ENCODE assay signal across 8 mouse cellular contexts in the genomic region with DNA sequence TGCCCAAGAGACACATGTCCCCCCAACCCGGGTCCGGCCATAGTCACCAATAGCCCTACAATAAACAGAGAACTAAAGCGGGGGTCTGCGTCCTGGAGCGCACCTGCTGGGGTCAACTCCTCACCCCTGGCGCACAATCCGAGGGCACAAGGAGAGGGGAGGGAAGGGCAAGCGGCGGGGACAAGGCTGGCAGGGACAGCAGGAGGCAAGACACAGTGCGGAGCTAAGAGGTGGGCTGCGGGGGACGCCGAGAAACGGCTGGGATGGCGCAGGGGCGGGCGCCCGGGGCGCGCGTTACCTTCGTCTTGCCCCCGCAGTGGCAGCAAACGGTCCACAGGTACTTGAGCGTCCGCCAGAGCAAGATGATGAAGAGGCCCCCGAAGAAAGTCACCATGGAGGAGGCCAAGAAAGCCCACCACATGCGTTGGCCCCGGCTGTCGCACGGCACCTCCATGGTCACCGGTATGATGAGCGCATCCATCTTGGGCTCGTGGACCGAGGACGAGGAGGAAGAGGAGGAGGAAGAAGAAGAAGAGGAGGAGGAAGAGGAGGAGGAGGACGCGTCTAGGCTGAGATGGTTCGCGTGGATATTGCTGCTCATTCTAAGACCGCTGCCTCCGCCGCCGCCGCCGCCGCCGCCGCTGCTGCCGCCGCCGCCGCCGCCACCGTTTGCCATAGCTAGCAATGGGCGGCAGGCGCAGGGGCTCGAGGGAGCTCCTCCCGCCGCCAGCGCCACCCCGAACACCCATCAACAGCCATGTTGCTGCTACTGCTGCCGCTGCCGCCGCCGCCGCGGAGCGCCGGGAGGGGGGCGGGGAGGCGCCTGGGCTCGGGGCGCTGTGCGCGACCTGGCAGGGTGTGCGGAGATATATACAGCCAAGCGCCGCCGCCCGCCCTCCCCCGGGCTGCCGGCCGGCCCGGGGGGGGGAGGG. TPM values are rescaled to one million over a fixed set of nuclear protein-coding genes. Genes with fewer than 3 reads are reported as not detected.
DNase-seq lines count a peak whose midpoint lies in the region; ATAC-seq and TF ChIP-seq lines count a peak whose summit lies in the region.

No protein-coding gene starts in this region.

- H3K27ac ChIP-seq in forebrain, embryonic 16.5 days (ENCODE audit: low read length), result peak overlapping the region; percentile 90
- H3K27ac ChIP-seq in intestine, embryonic 14.5 days (ENCODE audit: low read depth), result no peak overlapping the region
- H3K27ac ChIP-seq in midbrain, embryonic 11.5 days (ENCODE audit: low read depth, low read length), result 0 out of 2 replicates have a peak overlapping the region, but pooled peaks have one; percentile 25
- H3K27ac ChIP-seq in small intestine, adult 2 months (ENCODE audit: insufficient read depth, low read depth, low read length), result no peak overlapping the region

- peaks cover 13% of the 10 kb centered on the region for H3K4me1 ChIP-seq in forebrain, embryonic 16.5 days (replicated peaks; ENCODE audit: control insufficient read depth, insufficient read depth, low read length)
- no peaks in the 10 kb centered on the region; the same call in 1 of the 2 replicates for H3K4me1 ChIP-seq in intestine, embryonic 14.5 days (replicated peaks; ENCODE audit: control insufficient read depth, insufficient read depth, low read length)
- H3K4me1 ChIP-seq in midbrain, embryonic 11.5 days (ENCODE audit: control insufficient read depth, insufficient read depth, low read length), result peaks cover 3% of the 10 kb centered on the region; the same call in 1 of the 2 replicates
- H3K4me1 ChIP-seq in small intestine, adult 2 months (ENCODE audit: control insufficient read depth, insufficient read depth, insufficient read length, low read length), result no peaks in the 10 kb centered on the region; the same call in 1 of the 2 replicates

- H3K36me3 ChIP-seq in forebrain, embryonic 16.5 days (ENCODE audit: control insufficient read depth, insufficient read depth), result no peaks in the 10 kb centered on the region
- H3K36me3 ChIP-seq in intestine, embryonic 14.5 days (ENCODE audit: control insufficient read depth, insufficient read depth, low read length), result no peaks in the 10 kb centered on the region
- H3K36me3 ChIP-seq in midbrain, embryonic 11.5 days (ENCODE audit: control insufficient read depth, insufficient read depth, low read length), result no peaks in the 10 kb centered on the region
- no peaks in the 10 kb centered on the region for H3K36me3 ChIP-seq in small intestine, adult 2 months (ENCODE audit: control insufficient read depth, insufficient read depth, low read length)

- H3K9ac ChIP-seq in forebrain, embryonic 16.5 days (replicated peaks; ENCODE audit: low read depth, low read length), result peak overlapping the region; percentile 84
- H3K9ac ChIP-seq in intestine, embryonic 14.5 days (ENCODE audit: low read length), result peak overlapping the region; percentile 56
- peak overlapping the region; percentile 69 for H3K9ac ChIP-seq in midbrain, embryonic 11.5 days (ENCODE audit: low read length)

- TF ChIP-seq POLR2A in brain, embryonic 14.5 days (IDR thresholded peaks at IDR 0.05; ENCODE audit: borderline replicate concordance, extremely low read depth, insufficient read depth, insufficient read length, poor library complexity, severe bottlenecking), result no peak
- TF ChIP-seq POLR2A in small intestine, adult 2 months (IDR thresholded peaks at IDR 0.05; ENCODE audit: low read depth, low read length), result no peak

- peak overlapping the region; percentile 79 for H3K4me3 ChIP-seq in forebrain, embryonic 16.5 days (replicated peaks; ENCODE audit: low read length)
- peak overlapping the region; percentile 69 for H3K4me3 ChIP-seq in intestine, embryonic 14.5 days (ENCODE audit: low read depth, low read length)
- H3K4me3 ChIP-seq in midbrain, embryonic 11.5 days (ENCODE audit: low read depth, low read length), result peak overlapping the region; percentile 77
- peak overlapping the region; percentile 56 for H3K4me3 ChIP-seq in small intestine, adult 2 months (ENCODE audit: low read depth, low read length)

- intact Hi-C loops in left cerebral cortex, postnatal 10 days (cut with DNase I), result loop anchor here (2.0 to 10.0 kb wide), 4 partner anchors 109 to 421 kb away; no protein-coding TSS in a partner anchor

- no peaks in the 10 kb centered on the region for H3K9me3 ChIP-seq in forebrain, embryonic 16.5 days (ENCODE audit: control insufficient read depth, low read length)
- no peaks in the 10 kb centered on the region for H3K9me3 ChIP-seq in intestine, embryonic 14.5 days (ENCODE audit: control insufficient read depth, low read length)
- H3K9me3 ChIP-seq in midbrain, embryonic 11.5 days (ENCODE audit: control insufficient read depth, low read length), result no peaks in the 10 kb centered on the region

- no peak for TF ChIP-seq CTCF in brain, embryonic 14.5 days (IDR thresholded peaks at IDR 0.05; ENCODE audit: borderline replicate concordance, extremely low read depth, insufficient read depth, insufficient read length)
- no peak for TF ChIP-seq CTCF in small intestine, adult 2 months (IDR thresholded peaks at IDR 0.05; ENCODE audit: extremely low read depth, insufficient read length, insufficient replicate concordance, low read depth, low read length)

- peaks cover 22% of the 10 kb centered on the region for H3K27me3 ChIP-seq in forebrain, embryonic 16.5 days (replicated peaks; ENCODE audit: control insufficient read depth, insufficient read depth, low read length)
- H3K27me3 ChIP-seq in intestine, embryonic 14.5 days (replicated peaks; ENCODE audit: control insufficient read depth, insufficient read depth, low read length), result peaks cover 75% of the 10 kb centered on the region
- peaks cover 51% of the 10 kb centered on the region for H3K27me3 ChIP-seq in midbrain, embryonic 11.5 days (ENCODE audit: control insufficient read depth, insufficient read depth, low read length)
- peaks cover 21% of the 10 kb centered on the region for H3K27me3 ChIP-seq in small intestine, adult 2 months (ENCODE audit: control insufficient read depth, insufficient read depth, low read length)

- peak overlapping the region; percentile 64 for H3K4me2 ChIP-seq in forebrain, embryonic 16.5 days (ENCODE audit: low read length)
- H3K4me2 ChIP-seq in intestine, embryonic 14.5 days (ENCODE audit: low read length), result peak overlapping the region; percentile 94
- H3K4me2 ChIP-seq in midbrain, embryonic 11.5 days, result peak overlapping the region; percentile 95

- peak; percentile 82 for ATAC-seq in forebrain, embryonic 16.5 days
- ATAC-seq in intestine, embryonic 14.5 days (replicated peaks; ENCODE audit: low FRiP score, low TSS enrichment, low read depth), result peak; percentile 43; the same call in 1 of the 2 replicates
- peak; percentile 64 for ATAC-seq in midbrain, embryonic 11.5 days (ENCODE audit: low FRiP score)
- ATAC-seq in inflammation-experienced regulatory T-cells, adult 6 months, result no peak

- peak; percentile 48 for DNase-seq in Muller cell, postnatal 12 days (ENCODE audit: inconsistent ontology term)
- peak; percentile 77 for DNase-seq in brain, embryonic 14.5 days (ENCODE audit: low read depth)
- DNase-seq in intestine, embryonic 14.5 days (ENCODE audit: low spot score), result peak; percentile 74
- peak; percentile 59 to 73 for DNase-seq in left cerebral cortex, postnatal 10 days (ENCODE audit: extremely low spot score in 1 of 2, low spot score in 2 of 2)
- peak; percentile 95 for DNase-seq in midbrain, embryonic 11.5 days (ENCODE audit: low spot score, missing footprints)

- under 1% methylated on average over 56 of the region's 85 CpGs for WGBS in forebrain, embryonic 16.5 days
- 2% methylated on average over 57 of the region's 85 CpGs for WGBS in intestine, embryonic 14.5 days
- under 1% methylated on average over 63 of the region's 85 CpGs for WGBS in midbrain, embryonic 11.5 days
- WGBS in small intestine, adult 2 months, result 2% methylated on average over 71 of the region's 85 CpGs

RNA-seq across cellular contexts. Expression of gene Kcnma1, which starts 10.6 kb away (rescaled TPM):
- 10.6 and 18.3 TPM in 2 replicates for polyA plus RNA-seq in brain, embryonic 14.5 days (2012; rRNA removed)
- polyA plus RNA-seq in forebrain, embryonic 16.5 days (2015; fragmentation: Nextera tagmentation; extraction: Ambion mirVana), result 7.5 and 12.3 TPM in 2 replicates
- 8.0 and 8.2 TPM in 2 replicates for polyA plus RNA-seq in intestine, embryonic 14.5 days (2014; fragmentation: Nextera tagmentation; extraction: Ambion mirVana)
- 100 to 1,000 TPM; 152 to 155 TPM for total RNA-seq in left cerebral cortex, postnatal 10 days (2021)
- 1.1 and 1.3 TPM in 2 replicates for polyA plus RNA-seq in midbrain, embryonic 11.5 days (2014; fragmentation: Nextera tagmentation; extraction: Ambion mirVana)
- 2.9 and 3.5 TPM in 2 replicates for polyA plus RNA-seq in small intestine, adult 2 months (2012; rRNA removed)
- polyA plus RNA-seq in inflammation-experienced regulatory T-cells, adult 6 months (2017; shearing (Covaris generic)), result not detected

Comparison
In these comparisons a context has a peak if more than half of its experiments do, and no peak if none do; other contexts are left out.
1. H3K27ac ChIP-seq: peak in forebrain, embryonic 16.5 days (single experiment) and midbrain, embryonic 11.5 days (single experiment); none in intestine, embryonic 14.5 days (single experiment) and small intestine, adult 2 months (single experiment).
2. Peak in every context shown above with its lines, with median percentiles within 50 percentile points of each other: DNase-seq, H3K4me2 ChIP-seq, H3K4me3 ChIP-seq and H3K9ac ChIP-seq.